Comparison of ENCODE assay signal across 16 mouse cellular contexts in genomic region chr11:50253393-50253792, GRCm38 (mm10). TPM values are rescaled to one million over a fixed set of nuclear protein-coding genes. Genes with fewer than 3 reads are reported as not detected.
A peak's percentile ranks its signal among the peaks of the same experiment; 100 is the strongest.
DNase-seq lines count a peak whose midpoint lies in the region; ATAC-seq and TF ChIP-seq lines count a peak whose summit lies in the region.
"Had no signal": no experiment of that assay in that cellular context is flagged by ENCODE, and none has a peak within 500 bp of the region (broad histone marks: within the 10 kb centered on the region; RNA-seq: fewer than 3 reads in every experiment).

No protein-coding gene starts in this region.

- H3K27me3 ChIP-seq in forebrain, embryonic 13.5 days: no peaks in the 10 kb centered on the region
- H3K27me3 ChIP-seq in forebrain, embryonic 10.5 days (ENCODE audit: poor library complexity, severe bottlenecking): no peaks in the 10 kb centered on the region
- no peaks in the 10 kb centered on the region for H3K27me3 ChIP-seq in kidney, embryonic 15.5 days
- no peaks in the 10 kb centered on the region for H3K27me3 ChIP-seq in limb, embryonic 13.5 days
- H3K27me3 ChIP-seq in heart, embryonic 11.5 days (ENCODE audit: control insufficient read depth, insufficient read depth, low read length): no peaks in the 10 kb centered on the region
- H3K27me3 ChIP-seq: heart, embryonic 12.5 days; midbrain, embryonic 15.5 days had no signal

- in situ Hi-C loops in ES-E14 (cut with MboI; ENCODE audit: low sequenced_read_pairs in 2 of 2, unreplicated experiment in 2 of 2): no loop called here

- no peak overlapping the region for H3K27ac ChIP-seq in forebrain, embryonic 13.5 days
- H3K27ac ChIP-seq in forebrain, embryonic 10.5 days: no peak overlapping the region
- H3K27ac ChIP-seq in kidney, embryonic 15.5 days: peak overlapping the region; percentile 84; the same call in 1 of the 2 replicates
- H3K27ac ChIP-seq in ES-E14 (ENCODE audit: insufficient read depth, low read depth, low read length, poor library complexity, severe bottlenecking): peak overlapping the region; percentile 91; the same call in 1 of the 2 replicates
- H3K27ac ChIP-seq in limb, embryonic 13.5 days: 0 out of 2 replicates have a peak overlapping the region, but pooled peaks have one; percentile 40
- no peak overlapping the region for H3K27ac ChIP-seq in heart, embryonic 11.5 days (ENCODE audit: low read depth, low read length)
- H3K27ac ChIP-seq: midbrain, embryonic 15.5 days had no signal

- no peak overlapping the region for H3K4me3 ChIP-seq in forebrain, embryonic 13.5 days
- no peak overlapping the region for H3K4me3 ChIP-seq in forebrain, embryonic 10.5 days
- H3K4me3 ChIP-seq in kidney, embryonic 15.5 days (replicated peaks): no peak overlapping the region
- H3K4me3 ChIP-seq in ES-E14 (ENCODE audit: insufficient read depth in 1 of 2, low read depth in 1 of 2, low read length in 2 of 2, poor library complexity in 1 of 2, severe bottlenecking in 1 of 2): peak overlapping the region in 1 of 2 experiments; percentile 32; a peak in 3 of 4 replicates
- no peak overlapping the region for H3K4me3 ChIP-seq in limb, embryonic 13.5 days
- no peak overlapping the region for H3K4me3 ChIP-seq in heart, embryonic 11.5 days (ENCODE audit: low read depth, low read length)
- H3K4me3 ChIP-seq: heart, embryonic 12.5 days; midbrain, embryonic 15.5 days had no signal

- no peaks in the 10 kb centered on the region for H3K4me1 ChIP-seq in forebrain, embryonic 13.5 days
- H3K4me1 ChIP-seq in forebrain, embryonic 10.5 days: peaks cover 18% of the 10 kb centered on the region
- peaks cover 29% of the 10 kb centered on the region for H3K4me1 ChIP-seq in kidney, embryonic 15.5 days
- H3K4me1 ChIP-seq in ES-E14 (ENCODE audit: control insufficient read depth in 2 of 2, insufficient read depth in 2 of 2, low read length in 2 of 2, poor library complexity in 1 of 2): peaks cover 4 to 23% of the 10 kb centered on the region in 2 experiments; a peak in 3 of 4 replicates
- peaks cover 16% of the 10 kb centered on the region for H3K4me1 ChIP-seq in limb, embryonic 13.5 days
- H3K4me1 ChIP-seq in heart, embryonic 11.5 days (ENCODE audit: control insufficient read depth, insufficient read depth, low read length): peaks cover 11% of the 10 kb centered on the region
- H3K4me1 ChIP-seq: midbrain, embryonic 15.5 days had no signal

- 0 out of 2 replicates have a peak, but pooled peaks have one; percentile 43 for ATAC-seq in forebrain, embryonic 13.5 days
- no peak for ATAC-seq in kidney, embryonic 15.5 days (replicated peaks; ENCODE audit: low FRiP score)
- ATAC-seq in limb, embryonic 13.5 days (ENCODE audit: low FRiP score, low read depth): no peak
- no peak for ATAC-seq in heart, embryonic 11.5 days (replicated peaks; ENCODE audit: insufficient number of reproducible peaks, low FRiP score, low TSS enrichment)
- ATAC-seq: midbrain, embryonic 15.5 days had no signal

- DNase-seq in forebrain, embryonic 10.5 days (ENCODE audit: extremely low spot score, low spot score): no peak
- no peak for DNase-seq in kidney, adult 8-10 months
- no peak for DNase-seq in ES-E14 (ENCODE audit: low read depth, low spot score)
- no peak for DNase-seq in cerebellum, adult 11-12 months
- DNase-seq: gastrocnemius, postnatal 36 days; kidney, postnatal 10 days; lung, embryonic 14.5 days; lung, postnatal 4 days; thymus, adult 18-20 months had no signal

- H3K36me3 ChIP-seq in forebrain, embryonic 13.5 days (ENCODE audit: poor library complexity, severe bottlenecking): peaks cover 26% of the 10 kb centered on the region
- H3K36me3 ChIP-seq in forebrain, embryonic 10.5 days (replicated peaks): peaks cover 31% of the 10 kb centered on the region
- H3K36me3 ChIP-seq in kidney, embryonic 15.5 days: peaks cover 25% of the 10 kb centered on the region
- H3K36me3 ChIP-seq in ES-E14 (ENCODE audit: control insufficient read depth, insufficient read depth, low read length, poor library complexity, severe bottlenecking): peaks cover 7% of the 10 kb centered on the region
- peaks cover 33% of the 10 kb centered on the region for H3K36me3 ChIP-seq in limb, embryonic 13.5 days
- peaks cover 10% of the 10 kb centered on the region for H3K36me3 ChIP-seq in heart, embryonic 11.5 days (ENCODE audit: control insufficient read depth, insufficient read depth, low read length)

- H3K9ac ChIP-seq in forebrain, embryonic 13.5 days: no peak overlapping the region
- H3K9ac ChIP-seq in kidney, embryonic 15.5 days: no peak overlapping the region
- H3K9ac ChIP-seq in ES-E14 (ENCODE audit: insufficient read depth, low read depth, low read length, poor library complexity, severe bottlenecking): peak overlapping the region; percentile 74; the same call in 1 of the 2 replicates
- no peak overlapping the region for H3K9ac ChIP-seq in limb, embryonic 13.5 days
- H3K9ac ChIP-seq in heart, embryonic 11.5 days (ENCODE audit: low read depth, low read length): no peak overlapping the region
- H3K9ac ChIP-seq: heart, embryonic 12.5 days; lung, embryonic 14.5 days; midbrain, embryonic 15.5 days had no signal

- 80% methylated on average over 1 of the region's 1 CpGs for WGBS in forebrain, embryonic 13.5 days
- WGBS in forebrain, embryonic 10.5 days: 84% methylated on average over 1 of the region's 1 CpGs
- WGBS in kidney, embryonic 15.5 days: 48% methylated on average over 1 of the region's 1 CpGs
- WGBS in limb, embryonic 13.5 days: 42% methylated on average over 1 of the region's 1 CpGs
- WGBS in heart, embryonic 11.5 days (ENCODE audit: insufficient replicate concordance): 71% methylated on average over 1 of the region's 1 CpGs

- H3K9me3 ChIP-seq in forebrain, embryonic 13.5 days (replicated peaks): no peaks in the 10 kb centered on the region
- H3K9me3 ChIP-seq in forebrain, embryonic 10.5 days: no peaks in the 10 kb centered on the region
- H3K9me3 ChIP-seq in kidney, embryonic 15.5 days (replicated peaks): no peaks in the 10 kb centered on the region
- H3K9me3 ChIP-seq in ES-E14 (ENCODE audit: control insufficient read depth, insufficient read depth, low read depth, low read length): no peaks in the 10 kb centered on the region
- H3K9me3 ChIP-seq in limb, embryonic 13.5 days: no peaks in the 10 kb centered on the region
- no peaks in the 10 kb centered on the region for H3K9me3 ChIP-seq in heart, embryonic 11.5 days (replicated peaks; ENCODE audit: control insufficient read depth, low read length)
- H3K9me3 ChIP-seq: heart, embryonic 12.5 days; midbrain, embryonic 15.5 days had no signal

- H3K4me2 ChIP-seq in forebrain, embryonic 13.5 days: no peak overlapping the region
- no peak overlapping the region for H3K4me2 ChIP-seq in kidney, embryonic 15.5 days
- no peak overlapping the region for H3K4me2 ChIP-seq in limb, embryonic 13.5 days (replicated peaks)
- no peak overlapping the region for H3K4me2 ChIP-seq in heart, embryonic 11.5 days
- H3K4me2 ChIP-seq: heart, embryonic 12.5 days; liver, embryonic 11.5 days; lung, embryonic 14.5 days; midbrain, embryonic 15.5 days had no signal

TF ChIP-seq in ES-E14, 5 proteins besides CTCF, POLR2A, EP300 and RAD21:
- TF ChIP-seq MAFK (IDR thresholded peaks at IDR 0.05; ENCODE audit: insufficient read depth, low read depth, low read length) (no peak), ZNF384 (IDR thresholded peaks at IDR 0.05; ENCODE audit: low read depth, low read length) (no peak), ZC3H11A (IDR thresholded peaks at IDR 0.05; ENCODE audit: borderline replicate concordance, low read depth, low read length) (no peak), CHD2 (IDR thresholded peaks at IDR 0.05; ENCODE audit: low read depth, low read length) (no peak), HCFC1 (IDR thresholded peaks at IDR 0.05; ENCODE audit: borderline replicate concordance, insufficient read depth, low read length) (no peak)

RNA-seq across cellular contexts. Expression of gene Ltc4s, which starts 15.0 kb away (rescaled TPM):
- 1.1 and 1.2 TPM in 2 replicates for polyA plus RNA-seq in forebrain, embryonic 13.5 days (2015; fragmentation: Nextera tagmentation; extraction: Ambion mirVana)
- polyA plus RNA-seq in forebrain, embryonic 10.5 days (2016; fragmentation: Nextera tagmentation; extraction: Ambion mirVana): 0.79 and 1.1 TPM in 2 replicates
- polyA plus RNA-seq in kidney, embryonic 15.5 days (2015; fragmentation: Nextera tagmentation; extraction: Ambion mirVana): 1.4 and 1.9 TPM in 2 replicates
- total RNA-seq in ES-E14 (2012; rRNA removed): 1.9 and 2.3 TPM in 2 replicates
- 0.79 and 1.3 TPM in 2 replicates for polyA plus RNA-seq in limb, embryonic 13.5 days (2015; fragmentation: Nextera tagmentation; extraction: Ambion mirVana)
- 0.74 TPM in 1 of 2 replicates, not detected in the other for polyA plus RNA-seq in heart, embryonic 11.5 days (2014; fragmentation: Nextera tagmentation; extraction: Ambion mirVana)

RNA-seq across cellular contexts. Expression of gene Maml1, which starts 38.7 kb away (rescaled TPM):
- polyA plus RNA-seq in forebrain, embryonic 13.5 days (2015; fragmentation: Nextera tagmentation; extraction: Ambion mirVana): 4.5 and 4.8 TPM in 2 replicates
- polyA plus RNA-seq in forebrain, embryonic 10.5 days (2016; fragmentation: Nextera tagmentation; extraction: Ambion mirVana): 5.4 and 5.8 TPM in 2 replicates
- polyA plus RNA-seq in kidney, embryonic 15.5 days (2015; fragmentation: Nextera tagmentation; extraction: Ambion mirVana): 5.2 and 5.8 TPM in 2 replicates
- total RNA-seq in ES-E14 (2012; rRNA removed): 7.4 and 7.6 TPM in 2 replicates
- polyA plus RNA-seq in limb, embryonic 13.5 days (2015; fragmentation: Nextera tagmentation; extraction: Ambion mirVana): 7.5 and 8.1 TPM in 2 replicates
- 5.5 and 5.9 TPM in 2 replicates for polyA plus RNA-seq in heart, embryonic 11.5 days (2014; fragmentation: Nextera tagmentation; extraction: Ambion mirVana)

RNA-seq across cellular contexts. Expression of gene Mgat4b, which starts 42.7 kb away (rescaled TPM):
- 10.1 and 12.9 TPM in 2 replicates for polyA plus RNA-seq in forebrain, embryonic 13.5 days (2015; fragmentation: Nextera tagmentation; extraction: Ambion mirVana)
- polyA plus RNA-seq in forebrain, embryonic 10.5 days (2016; fragmentation: Nextera tagmentation; extraction: Ambion mirVana): 10.8 and 13.2 TPM in 2 replicates
- polyA plus RNA-seq in kidney, embryonic 15.5 days (2015; fragmentation: Nextera tagmentation; extraction: Ambion mirVana): 37.3 and 37.5 TPM in 2 replicates
- total RNA-seq in ES-E14 (2012; rRNA removed): 22.6 and 28.1 TPM in 2 replicates
- polyA plus RNA-seq in limb, embryonic 13.5 days (2015; fragmentation: Nextera tagmentation; extraction: Ambion mirVana): 17.1 and 20.5 TPM in 2 replicates
- polyA plus RNA-seq in heart, embryonic 11.5 days (2014; fragmentation: Nextera tagmentation; extraction: Ambion mirVana): 14.2 and 14.4 TPM in 2 replicates

RNA-seq across cellular contexts. Expression of gene Sqstm1, which starts 42.8 kb away (rescaled TPM):
- polyA plus RNA-seq in forebrain, embryonic 13.5 days (2015; fragmentation: Nextera tagmentation; extraction: Ambion mirVana): 194 and 210 TPM in 2 replicates
- 117 and 122 TPM in 2 replicates for polyA plus RNA-seq in forebrain, embryonic 10.5 days (2016; fragmentation: Nextera tagmentation; extraction: Ambion mirVana)
- polyA plus RNA-seq in kidney, embryonic 15.5 days (2015; fragmentation: Nextera tagmentation; extraction: Ambion mirVana): 233 and 259 TPM in 2 replicates
- total RNA-seq in ES-E14 (2012; rRNA removed): 140 and 234 TPM in 2 replicates
- 214 TPM in 2 replicates for polyA plus RNA-seq in limb, embryonic 13.5 days (2015; fragmentation: Nextera tagmentation; extraction: Ambion mirVana)
- polyA plus RNA-seq in heart, embryonic 11.5 days (2014; fragmentation: Nextera tagmentation; extraction: Ambion mirVana): 159 and 197 TPM in 2 replicates

Comparison
In these comparisons a context has a peak if more than half of its experiments do, and no peak if none do; other contexts are left out.
1. H3K27ac ChIP-seq: peak in kidney, embryonic 15.5 days (single experiment), ES-E14 (single experiment) and limb, embryonic 13.5 days (single experiment); none in forebrain, embryonic 13.5 days (single experiment), forebrain, embryonic 10.5 days (single experiment) and heart, embryonic 11.5 days (single experiment).